Mouse (Mus musculus): ENCODE data around the gene Slc41a3. TPM values are rescaled to one million over a fixed set of nuclear protein-coding genes. Genes with fewer than 3 reads are reported as not detected.

Gene Slc41a3
- total and polyA plus RNA-seq, 3 experiments, result 0.10 to 0.59 (median 0.15) TPM

- H3K4me3 ChIP-seq (replicated peaks in 1 of 3; ENCODE audit: low read depth in 2 of 3, low read length in 2 of 3, poor library complexity in 1 of 3), result no peak overlapping the region
- no peak overlapping the region for H3K4me2 ChIP-seq (ENCODE audit: insufficient read depth, low read depth, poor library complexity, severe bottlenecking)
- H3K4me1 ChIP-seq (ENCODE audit: control insufficient read depth in 1 of 2, insufficient read depth in 2 of 2), result no peaks in the 10 kb centered on the region
- in situ Hi-C loops (cut with MboI; ENCODE audit: low pct_ligation_motif_present, low pct_unique_long_range_greater_than_20kb, low sequenced_read_pairs), result no loop called here
- TF ChIP-seq ZNF384 (IDR thresholded peaks at IDR 0.05; ENCODE audit: low read depth, low read length) (peak; percentile 17; the same call in 1 of the 2 replicates), BHLHE40 (IDR thresholded peaks at IDR 0.05; ENCODE audit: low read depth, low read length) (no peak)
- DNase-seq (ENCODE audit: extremely low read depth), result no peak
- dilution Hi-C loops (cut with MboI; ENCODE audit: extremely low pct_ligation_motif_present, extremely low pct_unique_long_range_greater_than_20kb, low sequenced_read_pairs), result no loop called here
- H3K79me2 ChIP-seq (replicated peaks; ENCODE audit: control insufficient read depth, extremely low read depth, insufficient read depth, poor library complexity, severe bottlenecking), result no peaks in the 10 kb centered on the region
- H3K36me3 ChIP-seq (replicated peaks in 1 of 2; ENCODE audit: control insufficient read depth in 1 of 2, insufficient read depth in 1 of 2, low read length in 1 of 2), result no peaks in the 10 kb centered on the region
- peaks cover 96% of the 10 kb centered on the region for H3K27me3 ChIP-seq (replicated peaks)
- peaks cover 18% of the 10 kb centered on the region for H3K9me3 ChIP-seq (replicated peaks; ENCODE audit: low read length)
- H3K9ac ChIP-seq (ENCODE audit: insufficient read depth, low read depth), result no peak overlapping the region
- no peak overlapping the region for H3K27ac ChIP-seq (ENCODE audit: insufficient read depth, low read depth)
Observed at GRCm38 (mm10) chr6:90597592-90597991, 6.9 kb upstream of the Slc41a3 start.

- peaks cover 95% of the 10 kb centered on the region for H3K27me3 ChIP-seq (replicated peaks)
- H3K4me1 ChIP-seq (ENCODE audit: control insufficient read depth in 1 of 2, insufficient read depth in 2 of 2), result no peaks in the 10 kb centered on the region
- dilution Hi-C loops (cut with MboI; ENCODE audit: extremely low pct_ligation_motif_present, extremely low pct_unique_long_range_greater_than_20kb, low sequenced_read_pairs), result no loop called here
- H3K79me2 ChIP-seq (replicated peaks; ENCODE audit: control insufficient read depth, extremely low read depth, insufficient read depth, poor library complexity, severe bottlenecking), result no peaks in the 10 kb centered on the region
- no peak for DNase-seq (ENCODE audit: extremely low read depth)
- no peak overlapping the region for H3K4me2 ChIP-seq (ENCODE audit: insufficient read depth, low read depth, poor library complexity, severe bottlenecking)
- H3K27ac ChIP-seq (ENCODE audit: insufficient read depth, low read depth), result no peak overlapping the region
- in situ Hi-C loops (cut with MboI; ENCODE audit: low pct_ligation_motif_present, low pct_unique_long_range_greater_than_20kb, low sequenced_read_pairs), result no loop called here
- no peak overlapping the region for H3K4me3 ChIP-seq (replicated peaks in 1 of 3; ENCODE audit: low read depth in 2 of 3, low read length in 2 of 3, poor library complexity in 1 of 3)
- no peak overlapping the region for H3K9ac ChIP-seq (ENCODE audit: insufficient read depth, low read depth)
- no peaks in the 10 kb centered on the region for H3K36me3 ChIP-seq (replicated peaks in 1 of 2; ENCODE audit: control insufficient read depth in 1 of 2, insufficient read depth in 1 of 2, low read length in 1 of 2)
- H3K9me3 ChIP-seq (replicated peaks; ENCODE audit: low read length), result peaks cover 18% of the 10 kb centered on the region
- TF ChIP-seq MAZ (IDR thresholded peaks at IDR 0.05; ENCODE audit: low read depth, low read length), result no peak
- no peak for TF ChIP-seq PAX5 (IDR thresholded peaks at IDR 0.05; ENCODE audit: low read length)
- TF ChIP-seq JUN (IDR thresholded peaks at IDR 0.05; ENCODE audit: insufficient read depth, low read depth, low read length), result no peak
- TF ChIP-seq UBTF (IDR thresholded peaks at IDR 0.05; ENCODE audit: low read depth, low read length), result no peak
- no peak for TF ChIP-seq NRF1 (IDR thresholded peaks at IDR 0.05; ENCODE audit: low read depth, low read length)
- no peak for TF ChIP-seq MAFK (IDR thresholded peaks at IDR 0.05; ENCODE audit: insufficient replicate concordance, low read length)
- TF ChIP-seq BHLHE40 (IDR thresholded peaks at IDR 0.05; ENCODE audit: low read depth, low read length), result no peak
- TF ChIP-seq POLR2A (IDR thresholded peaks at IDR 0.05; ENCODE audit: low read depth, low read length), result no peak
- TF ChIP-seq CHD2 (IDR thresholded peaks at IDR 0.05; ENCODE audit: low read length), result no peak
- TF ChIP-seq HCFC1 (IDR thresholded peaks at IDR 0.05; ENCODE audit: low read depth, low read length), result no peak
- no peak for TF ChIP-seq MXI1 (IDR thresholded peaks at IDR 0.05; ENCODE audit: low read depth, low read length)
- no peak for TF ChIP-seq IRF4 (IDR thresholded peaks at IDR 0.05; ENCODE audit: low read depth, low read length)
- TF ChIP-seq CTCF (conservative IDR thresholded peaks at IDR 0.05 in 1 of 2, IDR thresholded peaks at IDR 0.05 in 1 of 2; ENCODE audit: low read depth in 2 of 2, low read length in 2 of 2), result no peak
- TF ChIP-seq ELF1 (IDR thresholded peaks at IDR 0.05; ENCODE audit: low read depth, low read length), result no peak
- no peak for TF ChIP-seq USF1 (IDR thresholded peaks at IDR 0.05; ENCODE audit: low read depth, low read length)
Observed at GRCm38 (mm10) chr6:90598197-90598596, 6.3 kb upstream of the Slc41a3 start.

All from CH12.LX (cell line).